Mouse (Mus musculus): ENCODE measurements around the gene Trim29.

- TF ChIP-seq EP300 (IDR thresholded peaks at IDR 0.05; ENCODE audit: insufficient read depth, low read depth, low read length) (no peak), CTCF (IDR thresholded peaks at IDR 0.05; ENCODE audit: low read depth, low read length) (no peak)
Observed at GRCm38 (mm10) chr9:43271761-43272518, 38.7 kb upstream of the Trim29 start.

Data from ES-Bruce4 (cell line).